Mouse (Mus musculus) liver, embryonic 14.5 days (tissue): ENCODE data around the gene Agpat4.

Experiments
- CTCF ChIP-seq: IDR thresholded peaks from 2 replicates; pipeline ENCODE4 v1.5.1; 2016; ENCODE audit warnings: antibody characterized with exemption, low read depth, control low read depth
- EP300 ChIP-seq: IDR thresholded peaks from 2 replicates; pipeline ENCODE4 v1.6.1; 2016; ENCODE audit warnings: antibody characterized with exemption, low read depth

GRCm38 (mm10) chr17:12138355-12138754, 19.9 kb downstream of the Agpat4 start:
- TF ChIP-seq EP300 (no peak), CTCF (no peak)
